Mouse (Mus musculus): ENCODE measurements at regions not wholly inside any gene's neighbourhood (a gene's known extent, or its start where the extent isn't known, plus 50 kb on each side); places are given as distances from the start of the nearest gene placed in this dataset.
"Not testable (repeated sequence)": the region's sequence is repeated elsewhere in the genome, so short reads cannot be mapped to it uniquely, and the experiment has no call there.

DNA sequence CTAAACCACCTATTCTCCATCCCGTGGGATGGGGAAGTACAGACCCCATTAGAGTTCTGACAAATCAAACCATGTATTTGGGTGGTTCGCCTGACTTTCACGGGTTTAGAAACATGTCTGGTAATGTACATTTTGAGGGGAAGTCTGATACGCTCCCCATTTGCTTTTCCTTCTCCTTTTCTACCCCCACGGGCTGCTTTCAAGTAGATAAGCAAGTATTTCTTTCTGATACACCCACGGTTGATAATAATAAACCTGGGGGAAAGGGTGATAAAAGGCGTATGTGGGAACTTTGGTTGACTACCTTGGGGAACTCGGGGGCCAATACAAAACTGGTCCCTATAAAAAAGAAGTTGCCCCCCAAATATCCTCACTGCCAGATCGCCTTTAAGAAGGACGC lies 713.7 kb upstream of the Tacstd2 start:
- not testable (repeated sequence) for TF ChIP-seq CTCF (IDR thresholded peaks at IDR 0.05; ENCODE audit: extremely low read depth, insufficient read depth, insufficient read length, insufficient replicate concordance); POLR2A (IDR thresholded peaks at IDR 0.05; ENCODE audit: low read depth, low read length)
